Mouse (Mus musculus) cerebellum, adult 2 months (tissue): ENCODE measurements around the gene Rbms3. TPM values are rescaled to one million over a fixed set of nuclear protein-coding genes. Genes with fewer than 3 reads are reported as not detected.

Experiments used
- DNase-seq, 2 experiments: peaks; one replicate each; pipeline ENCODE4 v3.0.0; 2021
- H3K27ac ChIP-seq: fragments of 200-500 bp; 2 replicates; pipeline ENCODE4 v1.5.1; 2012; ENCODE audit warnings: low read length, control low read depth, inconsistent platforms; ENCODE audit not compliant: insufficient read depth
- H3K27me3 ChIP-seq: fragments of 200-500 bp; 2 replicates; pipeline ENCODE4 v1.6.1; 2012; ENCODE audit warnings: inconsistent platforms, mild to moderate bottlenecking, low read length, moderate library complexity; ENCODE audit not compliant: control insufficient read depth, insufficient read depth
- H3K4me1 ChIP-seq: fragments of 200-500 bp; 2 replicates; pipeline ENCODE4 v1.6.1; 2011; ENCODE audit warnings: low read length; ENCODE audit not compliant: control insufficient read depth, insufficient read depth
- H3K4me3 ChIP-seq: fragments of 200-500 bp; replicated peaks from 2 replicates; pipeline ENCODE3; 2011; ENCODE audit warnings: mild to moderate bottlenecking, low read depth, low read length, control low read depth; ENCODE audit not compliant: insufficient read depth
- CTCF ChIP-seq: fragments of 200-500 bp; IDR thresholded peaks from 2 replicates; pipeline ENCODE4 v1.5.1; 2011; ENCODE audit warnings: low read depth, mild to moderate bottlenecking, control low read depth, low read length, moderate library complexity, borderline replicate concordance; ENCODE audit not compliant: insufficient read depth
- POLR2A ChIP-seq: fragments of 200-500 bp; IDR thresholded peaks from 2 replicates; pipeline ENCODE4 v1.6.1; 2011; ENCODE audit warnings: low read length, control low read depth, borderline replicate concordance; ENCODE audit not compliant: insufficient read depth
- WGBS: fragments of 180-500 bp; shearing (Covaris S2); methylation state at CpG from one replicate; pipeline ENCODE4 v1.1.7; 2018; 5-methylcytosine and 5-hydroxymethylcytosine counted together
- polyA plus RNA-seq: library from polyadenylated mRNA; depleted of rRNA; stranded (reverse); fragments of >200 nt; gene quantifications from 2 replicates; pipeline ENCODE4 v1.2.3, GENCODE M21; 2012

The Rbms3 gene
- polyA plus RNA-seq, 1 experiment: 13.3 TPM

DNA sequence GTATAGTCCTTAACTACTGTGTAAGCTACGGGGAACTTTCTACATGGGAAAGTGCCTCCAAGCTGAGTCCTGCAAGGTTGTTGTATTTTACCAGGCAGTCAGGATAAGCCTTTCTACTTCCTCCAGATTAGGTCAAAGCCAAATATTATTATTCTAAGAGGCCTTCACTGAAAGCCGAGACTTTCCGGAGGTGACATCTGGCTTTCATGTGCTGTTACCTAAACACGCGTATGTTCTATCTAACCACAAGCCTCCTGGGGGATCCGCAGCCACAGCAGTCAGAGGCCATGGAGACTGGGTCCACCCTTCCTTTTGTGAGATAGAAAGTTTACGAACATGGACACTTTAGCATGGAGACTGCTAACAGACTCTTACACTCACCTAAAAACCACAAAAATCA lies 552.2 kb downstream of the Rbms3 start:
- 91% methylated on average over 7 of the region's 7 CpGs for WGBS

DNA sequence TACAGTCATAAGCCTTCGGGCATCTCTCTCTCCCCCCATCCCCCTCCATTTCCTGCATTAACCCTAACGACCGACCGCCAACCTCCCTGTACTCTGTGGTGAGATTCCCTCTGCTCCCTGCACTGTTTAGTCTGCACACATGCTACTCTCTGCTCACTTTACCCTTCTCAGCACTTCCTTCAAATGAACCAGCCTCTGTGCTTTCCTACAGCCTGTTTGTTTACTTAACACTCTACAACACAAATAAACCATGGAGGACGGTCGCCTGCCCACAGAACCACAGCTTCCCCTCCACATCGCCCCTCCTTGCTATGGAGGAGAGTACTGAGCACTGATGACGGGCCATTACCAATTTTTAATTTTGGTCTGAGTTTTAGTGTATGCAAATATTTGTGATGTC lies 552.9 kb downstream of the Rbms3 start:
- 92% methylated on average over 8 of the region's 8 CpGs for WGBS
- no peaks in the 10 kb centered on the region for H3K4me1 ChIP-seq
- DNase-seq: no peak

More for the DNA sequence above, 552.2 kb downstream of the Rbms3 start:
- H3K27me3 ChIP-seq: no peaks in the 10 kb centered on the region; the same call in 1 of the 2 replicates
- TF ChIP-seq CTCF (no peak), POLR2A (no peak)
- no peak overlapping the region for H3K27ac ChIP-seq
- DNase-seq: no peak
- H3K4me1 ChIP-seq: no peaks in the 10 kb centered on the region
- H3K4me3 ChIP-seq: no peak overlapping the region

DNA sequence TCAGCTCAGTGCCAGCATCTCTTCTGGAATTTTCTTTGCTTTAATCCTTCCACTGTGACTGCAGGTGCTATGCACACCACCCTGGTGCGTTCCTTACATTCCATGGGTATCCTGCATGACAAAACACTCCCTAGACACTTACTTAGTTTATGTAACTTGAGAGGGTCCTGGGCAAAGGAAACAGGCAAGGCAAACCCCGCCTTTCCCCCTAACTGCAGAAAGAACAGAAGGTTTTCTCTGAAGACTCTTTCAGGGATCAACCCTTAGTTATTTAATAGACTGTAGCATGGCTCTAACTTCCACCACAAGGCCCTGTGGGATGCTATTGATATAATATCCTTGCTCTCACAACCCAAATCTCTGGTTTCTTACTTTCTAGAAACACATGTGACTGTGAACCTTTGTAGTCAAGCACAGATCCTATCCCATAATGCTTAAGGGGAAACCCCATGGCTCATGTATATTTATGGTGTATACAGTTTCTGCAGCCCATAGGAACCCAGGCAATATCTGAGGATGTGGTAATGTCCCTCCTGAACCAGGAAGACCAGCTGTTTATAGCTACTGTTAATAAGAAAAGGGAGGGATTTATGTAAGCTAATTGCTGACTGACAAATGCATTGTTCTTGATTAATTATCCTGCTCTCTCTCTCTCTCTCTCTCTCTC lies 557.1 kb downstream of the Rbms3 start:
- no peak for TF ChIP-seq POLR2A
- TF ChIP-seq CTCF: no peak
- Histone ChIP-seq H3K27me3 (no peaks in the 10 kb centered on the region), H3K27ac (no peak overlapping the region), H3K4me1 (no peaks in the 10 kb centered on the region), H3K4me3 (no peak overlapping the region)
- DNase-seq: no peak
- 94% methylated on average over 2 of the region's 2 CpGs for WGBS

More for the DNA sequence above, 552.9 kb downstream of the Rbms3 start:
- Histone ChIP-seq H3K4me3 (no peak overlapping the region), H3K27ac (no peak overlapping the region), H3K27me3 (no peaks in the 10 kb centered on the region; the same call in 1 of the 2 replicates)
- TF ChIP-seq POLR2A: no peak

GRCm38 (mm10) chr9:117070616-117071015 lies 559.1 kb downstream of the Rbms3 start:
- DNase-seq: no peak
- Histone ChIP-seq H3K27me3 (no peaks in the 10 kb centered on the region), H3K4me1 (no peaks in the 10 kb centered on the region), H3K4me3 (no peak overlapping the region), H3K27ac (no peak overlapping the region)
- TF ChIP-seq POLR2A (no peak), CTCF (no peak)
- WGBS: 97% methylated on average over 2 of the region's 2 CpGs

- 96% methylated on average over 1 of the region's 1 CpGs for WGBS
- Histone ChIP-seq H3K4me3 (no peak overlapping the region), H3K4me1 (no peaks in the 10 kb centered on the region), H3K27ac (no peak overlapping the region), H3K27me3 (no peaks in the 10 kb centered on the region)
- TF ChIP-seq POLR2A (no peak), CTCF (no peak)
- DNase-seq: no peak
These were observed 560.5 kb downstream of the Rbms3 start for GRCm38 (mm10) chr9:117069232-117069631.

GRCm38 (mm10) chr9:117067703-117068419 lies 561.9 kb downstream of the Rbms3 start:
- TF ChIP-seq POLR2A (no peak), CTCF (no peak)
- Histone ChIP-seq H3K4me1 (no peaks in the 10 kb centered on the region), H3K27me3 (no peaks in the 10 kb centered on the region), H3K4me3 (no peak overlapping the region), H3K27ac (no peak overlapping the region)
- DNase-seq: no peak
- WGBS: 64% methylated on average over 11 of the region's 11 CpGs

DNA sequence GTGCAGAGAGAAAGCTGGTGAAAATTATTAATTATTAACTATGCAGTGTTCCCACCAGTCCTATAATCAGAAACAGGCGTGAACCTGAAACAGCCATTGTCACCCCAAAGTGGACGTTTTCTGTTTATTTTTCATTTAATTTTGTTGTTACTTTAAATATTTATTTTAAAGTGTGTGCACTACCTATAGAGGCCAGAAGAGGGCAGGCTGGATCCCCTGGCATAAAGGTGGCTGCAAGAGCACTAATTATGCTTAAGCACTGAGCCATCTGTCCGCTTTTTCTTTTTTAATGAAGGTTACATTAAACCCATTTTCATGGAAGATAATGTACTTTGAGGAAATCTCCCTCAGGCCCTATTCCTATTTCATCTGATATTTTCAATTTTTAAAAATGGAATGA lies 563.2 kb downstream of the Rbms3 start:
- TF ChIP-seq CTCF: no peak
- TF ChIP-seq POLR2A: no peak
- no peak overlapping the region for H3K4me3 ChIP-seq
- H3K4me1 ChIP-seq: no peaks in the 10 kb centered on the region
- H3K27me3 ChIP-seq: no peaks in the 10 kb centered on the region
- DNase-seq: no peak
- WGBS: 94% methylated on average over 3 of the region's 3 CpGs
- H3K27ac ChIP-seq: no peak overlapping the region

- DNase-seq: no peak
- TF ChIP-seq POLR2A (no peak), CTCF (no peak)
- no peak overlapping the region for H3K27ac ChIP-seq
- 65% methylated on average over 6 of the region's 6 CpGs for WGBS
- H3K4me3 ChIP-seq: no peak overlapping the region
- H3K27me3 ChIP-seq: no peaks in the 10 kb centered on the region
- no peaks in the 10 kb centered on the region for H3K4me1 ChIP-seq
These were observed 564.1 kb downstream of the Rbms3 start for GRCm38 (mm10) chr9:117065601-117066000.
